Mouse (Mus musculus) kidney, embryonic 15.5 days (tissue): ENCODE data around the gene Nkapd1. TPM values are rescaled to one million over a fixed set of nuclear protein-coding genes. Genes with fewer than 3 reads are reported as not detected.
"Not testable (repeated sequence)": the region's sequence is repeated elsewhere in the genome, so short reads cannot be mapped to it uniquely, and the experiment has no call there.

ENCODE experiments used
- ATAC-seq: fragments of 200-750 bp; cut with Nextera tagmentation; replicated peaks from 2 replicates; pipeline ENCODE4 v1.8.0; 2017; ENCODE audit warnings: moderate TSS enrichment; ENCODE audit not compliant: low FRiP score
- H3K27ac ChIP-seq: fragments of 300-500 bp; sonication (generic); 2 replicates; pipeline ENCODE4 v1.5.1; 2015; ENCODE audit warnings: mild to moderate bottlenecking, inconsistent platforms
- H3K27me3 ChIP-seq: fragments of 300-500 bp; sonication (generic); 2 replicates; pipeline ENCODE4 v1.6.1; 2015; ENCODE audit warnings: inconsistent platforms
- H3K36me3 ChIP-seq: fragments of 300-500 bp; sonication (generic); 2 replicates; pipeline ENCODE4 v1.6.1; 2015; ENCODE audit warnings: inconsistent platforms
- H3K4me1 ChIP-seq: fragments of 300-500 bp; sonication (generic); 2 replicates; pipeline ENCODE4 v1.6.1; 2015; ENCODE audit warnings: inconsistent platforms
- H3K4me2 ChIP-seq: fragments of 300-500 bp; sonication (generic); 2 replicates; pipeline ENCODE4 v1.6.1; 2015; ENCODE audit warnings: moderate library complexity, mild to moderate bottlenecking, inconsistent platforms
- H3K4me3 ChIP-seq: fragments of 300-500 bp; sonication (generic); replicated peaks from 2 replicates; pipeline ENCODE4 v1.5.1; 2015; ENCODE audit warnings: mild to moderate bottlenecking, inconsistent platforms
- H3K9ac ChIP-seq: fragments of 300-500 bp; sonication (generic); 2 replicates; pipeline ENCODE4 v1.6.1; 2015; ENCODE audit warnings: mild to moderate bottlenecking, inconsistent platforms
- H3K9me3 ChIP-seq: fragments of 300-500 bp; sonication (generic); replicated peaks from 2 replicates; pipeline ENCODE4 v1.6.1; 2016; ENCODE audit warnings: inconsistent platforms
- WGBS: fragments of 180-500 bp; shearing (Covaris S2); methylation state at CpG from one replicate; pipeline ENCODE4 v1.1.7; 2015; ENCODE audit warnings: mixed read lengths; 5-methylcytosine and 5-hydroxymethylcytosine counted together
- polyA plus RNA-seq: library from polyadenylated mRNA; unstranded; fragments of >200 nt; fragmentation: Nextera tagmentation; extraction: Ambion mirVana; gene quantifications from 2 replicates; pipeline ENCODE4 v1.2.1, GENCODE M21; 2015

Nkapd1 gene
- polyA plus RNA-seq, 1 experiment from 2014 or later = 22.1 TPM

DNA sequence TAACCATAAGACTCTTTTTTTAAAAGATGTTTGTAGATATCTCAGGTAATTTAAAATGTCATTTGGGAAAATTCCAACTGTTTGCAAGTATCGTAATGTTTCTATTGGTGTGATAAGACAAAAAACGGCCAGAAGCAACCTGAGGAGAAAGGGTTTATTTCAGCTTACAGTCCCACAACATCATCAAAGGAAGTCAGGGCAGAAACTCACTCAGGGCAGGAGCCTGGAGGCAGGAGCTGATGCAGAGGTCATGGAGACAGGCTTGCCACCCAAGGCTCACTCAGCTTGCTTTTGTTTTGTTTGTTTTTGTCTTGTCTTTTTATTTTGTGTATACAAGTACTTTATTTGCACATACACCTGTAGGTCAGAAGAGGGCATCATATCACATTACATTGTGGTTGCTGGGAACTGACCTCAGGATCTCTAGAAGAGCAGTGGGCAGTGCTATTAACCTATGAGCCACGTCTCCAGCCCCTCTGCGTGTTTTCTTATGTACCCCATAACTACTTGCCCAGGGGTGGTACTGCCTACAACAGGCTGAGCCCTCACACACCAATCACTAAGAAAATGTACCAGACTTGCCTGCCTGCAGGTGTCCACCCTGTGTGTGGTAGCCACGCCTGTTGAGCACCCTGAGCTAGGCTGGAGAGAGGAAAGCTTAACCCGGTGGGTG, 14.9 kb upstream of the Nkapd1 start:
- Histone ChIP-seq H3K9ac (no peak overlapping the region), H3K27ac (no peak overlapping the region), H3K27me3 (no peaks in the 10 kb centered on the region), H3K36me3 (peaks cover 45% of the 10 kb centered on the region), H3K4me2 (no peak overlapping the region), H3K9me3 (no peaks in the 10 kb centered on the region), H3K4me1 (no peaks in the 10 kb centered on the region), H3K4me3 (no peak overlapping the region)
- WGBS = 88% methylated on average over 6 of the region's 6 CpGs
- ATAC-seq = no peak

DNA sequence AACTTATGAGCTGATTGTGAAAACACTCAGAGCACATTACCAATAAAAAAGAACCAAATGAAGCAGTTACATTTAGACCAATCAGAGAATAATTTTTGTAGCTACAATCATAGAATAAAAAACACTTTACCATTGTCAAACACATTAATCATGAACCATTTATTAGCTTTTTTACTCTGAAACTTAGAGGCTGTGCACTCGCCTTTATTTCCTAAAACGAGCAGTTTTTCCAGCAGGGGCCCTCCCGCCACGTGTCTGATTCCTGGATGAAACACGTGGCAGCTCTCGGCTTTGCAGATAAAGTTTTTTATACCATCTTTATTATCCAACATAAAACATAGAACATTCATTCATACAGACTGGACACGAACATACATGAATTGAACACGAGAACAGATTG, 13.6 kb upstream of the Nkapd1 start:
- peaks cover 35% of the 10 kb centered on the region for H3K36me3 ChIP-seq
- WGBS = 92% methylated on average over 6 of the region's 8 CpGs
- not testable (repeated sequence) for H3K27me3 ChIP-seq, ATAC-seq, H3K4me2 ChIP-seq, H3K27ac ChIP-seq, H3K9ac ChIP-seq, H3K4me3 ChIP-seq, H3K9me3 ChIP-seq, H3K4me1 ChIP-seq

DNA sequence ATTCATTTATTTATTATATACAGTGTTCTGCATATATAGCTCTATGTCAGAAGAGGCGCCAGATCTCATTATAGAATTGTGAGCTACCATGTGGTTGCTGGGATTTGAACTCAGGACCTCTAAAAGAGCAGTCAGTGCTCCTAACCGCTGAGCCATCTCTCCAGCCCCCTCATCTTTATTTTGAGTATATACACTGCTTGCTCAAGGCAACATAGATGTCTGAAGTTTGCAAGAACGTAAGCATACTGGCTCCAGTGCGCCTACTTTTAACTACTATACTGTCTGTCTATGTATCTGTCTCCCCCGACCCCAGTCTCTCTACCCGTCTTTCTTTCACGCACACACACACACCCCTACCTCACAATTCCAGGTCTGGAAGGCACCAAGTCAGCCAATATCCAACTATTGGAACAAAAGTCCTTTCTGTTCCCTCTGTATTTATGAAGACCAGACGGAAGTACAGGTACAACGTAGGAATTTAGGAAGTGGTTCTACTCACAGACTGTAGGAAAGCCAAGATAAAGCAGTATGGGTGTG, 598 bp upstream of the Nkapd1 start:
- ATAC-seq = no peak
- 0 out of 2 replicates have a peak overlapping the region, but pooled peaks have one; percentile 99 for H3K9ac ChIP-seq
- WGBS = 64% methylated on average over 9 of the region's 9 CpGs

DNA sequence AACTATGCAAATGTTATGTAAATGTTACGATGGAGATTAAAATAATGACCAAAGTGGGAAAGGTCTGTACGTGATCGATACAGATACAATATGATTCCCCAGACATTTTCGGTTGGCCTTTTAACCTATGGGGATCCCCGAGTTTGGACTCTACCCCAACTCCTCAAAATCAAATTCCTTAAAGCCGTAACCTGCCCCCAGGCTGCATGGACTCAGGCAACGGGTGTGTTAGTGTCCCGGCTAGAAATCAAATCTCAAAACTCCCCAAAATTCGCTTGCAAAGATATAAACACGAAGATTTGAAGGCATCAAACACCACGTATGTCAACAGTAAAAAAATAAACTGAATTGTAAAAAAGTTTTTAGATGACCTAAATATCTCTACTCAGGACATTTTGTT, 1.1 kb downstream of the Nkapd1 start:
- Histone ChIP-seq H3K4me3 (peak overlapping the region; percentile 99), H3K4me1 (peaks cover 12% of the 10 kb centered on the region), H3K27ac (peak overlapping the region; percentile 98), H3K4me2 (peak overlapping the region; percentile 60), H3K9ac (peak overlapping the region; percentile 99), H3K27me3 (no peaks in the 10 kb centered on the region), H3K36me3 (peaks cover 41% of the 10 kb centered on the region), H3K9me3 (no peaks in the 10 kb centered on the region)
- no peak for ATAC-seq
- WGBS = 34% methylated on average over 11 of the region's 11 CpGs

More for the DNA sequence above, 598 bp upstream of the Nkapd1 start:
- H3K27me3 ChIP-seq = no peaks in the 10 kb centered on the region
- H3K4me3 ChIP-seq = peak overlapping the region; percentile 99
- H3K4me1 ChIP-seq = peaks cover 12% of the 10 kb centered on the region
- peak overlapping the region; percentile 60 for H3K4me2 ChIP-seq
- H3K9me3 ChIP-seq = no peaks in the 10 kb centered on the region
- H3K27ac ChIP-seq = no peak overlapping the region
- peaks cover 25% of the 10 kb centered on the region for H3K36me3 ChIP-seq

DNA sequence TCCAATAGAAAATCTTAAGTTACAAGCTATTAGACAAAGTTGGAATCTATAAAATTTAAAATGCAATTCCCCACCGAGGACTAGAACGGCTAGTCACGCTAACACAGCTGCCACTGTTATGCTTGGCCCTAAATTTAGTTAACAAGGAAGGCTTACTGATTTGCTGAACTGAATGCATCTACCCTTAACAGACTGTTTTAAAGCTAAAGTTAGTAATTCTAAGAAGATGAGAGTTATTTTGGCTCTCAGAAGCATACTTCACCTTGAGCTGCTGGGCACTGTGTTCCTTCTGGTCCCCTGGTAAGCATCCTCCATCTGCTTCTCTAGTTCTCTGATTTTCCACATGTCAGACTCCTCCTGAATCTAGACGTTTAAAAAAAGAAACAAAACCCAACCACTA, 5.1 kb downstream of the Nkapd1 start:
- Histone ChIP-seq H3K4me2 (no peak overlapping the region), H3K27ac (no peak overlapping the region), H3K4me1 (peaks cover 8% of the 10 kb centered on the region), H3K9me3 (no peaks in the 10 kb centered on the region), H3K9ac (no peak overlapping the region), H3K4me3 (no peak overlapping the region), H3K36me3 (peaks cover 79% of the 10 kb centered on the region), H3K27me3 (no peaks in the 10 kb centered on the region)
- no peak for ATAC-seq
- 85% methylated on average over 4 of the region's 4 CpGs for WGBS

DNA sequence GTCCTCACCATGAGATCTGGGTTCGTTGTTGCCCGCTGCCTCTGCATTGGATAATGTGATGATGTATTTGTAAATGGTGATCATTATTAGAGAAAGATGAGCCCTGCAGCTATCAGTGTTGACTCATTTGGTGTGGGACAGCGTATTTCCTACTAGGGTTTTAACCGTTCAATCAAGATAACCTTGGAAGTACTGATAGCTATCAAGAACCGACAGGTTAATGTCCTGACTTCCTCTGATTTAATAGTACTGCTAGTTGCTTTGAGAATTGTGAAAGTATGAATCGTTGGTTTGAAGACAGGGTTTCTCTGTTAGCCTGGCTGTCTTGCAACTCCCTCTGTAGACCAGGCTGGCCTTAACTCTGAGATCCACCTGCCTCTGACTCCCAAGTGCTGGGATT, 12.9 kb downstream of the Nkapd1 start:
- Histone ChIP-seq H3K36me3 (peaks cover 56% of the 10 kb centered on the region), H3K27ac (peak overlapping the region; percentile 95), H3K9ac (peak overlapping the region; percentile 85), H3K4me1 (peaks cover 26% of the 10 kb centered on the region), H3K9me3 (no peaks in the 10 kb centered on the region), H3K4me2 (peak overlapping the region; percentile 79), H3K27me3 (no peaks in the 10 kb centered on the region), H3K4me3 (peak overlapping the region; percentile 76)
- 1% methylated on average over 6 of the region's 6 CpGs for WGBS
- ATAC-seq = no peak

DNA sequence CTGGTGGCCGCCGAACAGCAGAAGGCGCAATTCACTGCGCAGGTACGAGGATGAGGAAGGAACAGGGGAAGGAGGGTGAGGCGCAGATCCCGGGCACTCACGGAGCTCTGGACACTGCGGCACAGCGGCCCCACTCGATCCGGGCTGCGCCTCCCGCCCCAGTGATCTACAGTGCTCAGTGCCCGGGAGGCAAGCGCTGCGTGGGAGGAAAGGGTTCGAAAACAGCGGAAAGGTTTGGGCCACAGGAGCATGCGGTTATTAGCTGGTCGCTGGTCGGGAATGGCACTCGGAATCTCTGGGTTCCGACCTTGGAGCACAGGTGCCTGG, 13.3 kb downstream of the Nkapd1 start:
- H3K36me3 ChIP-seq = peaks cover 57% of the 10 kb centered on the region

DNA sequence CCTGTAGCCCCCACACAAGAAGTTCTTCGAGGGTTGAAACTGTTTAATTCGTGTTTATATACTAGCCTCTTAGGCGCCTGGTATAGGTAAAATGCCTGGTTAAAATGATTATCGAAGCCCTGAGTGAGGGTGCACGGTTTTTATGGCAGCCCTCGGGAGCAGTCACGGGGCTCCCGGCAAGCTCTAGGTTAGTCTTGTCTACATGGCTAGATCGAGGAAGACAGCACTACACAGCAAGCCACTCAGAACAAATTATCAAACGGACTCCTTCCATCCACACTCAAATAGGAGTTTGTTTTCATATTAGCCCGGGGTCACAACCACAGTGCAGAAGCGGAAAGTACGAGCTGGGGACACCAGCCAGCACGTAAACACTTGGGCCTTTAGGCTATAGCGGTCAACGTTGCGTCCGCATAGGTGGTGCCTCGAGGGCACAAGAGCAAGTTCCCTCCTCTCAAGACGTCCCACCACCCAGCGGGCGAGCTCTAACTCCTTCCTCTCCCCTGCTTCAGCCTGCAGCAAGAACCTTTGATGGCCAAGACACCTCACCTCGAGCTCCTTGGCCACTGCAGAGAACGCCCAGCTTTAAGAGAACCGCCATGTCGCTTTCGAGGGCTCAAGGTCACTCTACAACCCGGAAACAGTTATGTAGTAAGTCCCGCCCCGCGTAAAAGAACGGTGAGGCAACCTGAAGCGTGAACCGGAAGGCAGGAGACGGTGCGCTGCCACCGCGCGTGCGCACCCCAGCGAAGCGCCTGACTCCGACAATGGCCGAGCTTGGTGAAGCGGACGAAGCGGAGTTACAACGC, 13.9 kb downstream of the Nkapd1 start, which contains the start of the genes Sdhd and Timm8b:
TSS of gene Sdhd (minus strand) at position 624 of the 809 bp plus-strand sequence.
TSS of gene Timm8b (plus strand) at position 722 of the 809 bp plus-strand sequence.
- Histone ChIP-seq H3K27ac (peak within 1 kb of the TSS; percentile 95), H3K27me3 (no peaks in the 10 kb centered on the region), H3K9me3 (no peaks in the 10 kb centered on the region), H3K9ac (peak within 1 kb of the TSS; percentile 85), H3K4me2 (peak within 1 kb of the TSS; percentile 79), H3K36me3 (peaks cover 57% of the 10 kb centered on the region), H3K4me3 (peak within 1 kb of the TSS; percentile 76), H3K4me1 (peaks cover 26% of the 10 kb centered on the region)
- ATAC-seq = peak; percentile 98
- WGBS = under 1% methylated on average over 48 of the region's 48 CpGs

More for the DNA sequence above, 13.3 kb downstream of the Nkapd1 start:
- ATAC-seq = peak; percentile 88
- H3K27me3 ChIP-seq = no peaks in the 10 kb centered on the region
- H3K9me3 ChIP-seq = no peaks in the 10 kb centered on the region
- peak overlapping the region; percentile 95 for H3K27ac ChIP-seq
- H3K4me2 ChIP-seq = peak overlapping the region; percentile 79
- under 1% methylated on average over 24 of the region's 24 CpGs for WGBS
- peak overlapping the region; percentile 76 for H3K4me3 ChIP-seq
- H3K9ac ChIP-seq = peak overlapping the region; percentile 85
- H3K4me1 ChIP-seq = peaks cover 26% of the 10 kb centered on the region

DNA sequence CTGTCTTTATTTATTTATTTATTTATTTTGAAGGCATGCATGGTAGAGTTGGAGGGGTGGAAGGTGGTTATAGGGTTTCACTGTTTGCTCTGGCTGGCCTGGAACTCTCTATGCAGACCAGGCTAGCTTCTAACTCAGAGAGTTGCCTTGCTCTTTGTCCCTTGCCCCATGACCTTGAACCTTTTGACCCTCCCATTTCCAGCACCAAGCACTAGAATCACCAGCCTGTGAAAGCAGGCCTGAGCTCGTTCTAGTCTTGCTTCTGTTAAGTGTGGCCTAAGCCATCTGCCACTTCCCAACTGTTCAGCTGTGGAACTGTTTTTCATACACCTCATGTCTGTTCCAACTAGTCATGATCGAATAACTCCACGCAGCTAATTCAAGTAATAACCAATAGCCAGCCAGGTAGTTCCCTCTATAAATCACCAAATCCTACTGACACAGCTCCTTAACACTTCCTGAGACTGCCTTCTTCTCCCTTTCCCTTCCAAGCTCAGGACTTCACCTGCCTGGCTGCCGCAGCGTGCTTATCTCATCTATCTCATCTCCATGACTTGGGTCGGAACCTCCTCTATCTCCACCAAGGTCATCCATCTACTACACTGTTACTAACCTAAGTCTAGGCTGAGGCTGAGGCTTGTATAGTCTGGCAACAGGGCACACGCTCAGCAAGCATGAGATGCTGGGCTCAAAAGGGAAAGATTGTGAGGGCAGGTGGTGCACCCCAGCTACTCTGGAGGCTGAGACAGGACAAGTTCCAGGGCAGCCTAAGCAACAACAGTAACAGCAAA, 15.0 kb downstream of the Nkapd1 start:
- peak overlapping the region; percentile 76 for H3K4me3 ChIP-seq
- peaks cover 26% of the 10 kb centered on the region for H3K4me1 ChIP-seq
- no peaks in the 10 kb centered on the region for H3K27me3 ChIP-seq
- H3K27ac ChIP-seq = no peak overlapping the region
- ATAC-seq = no peak
- H3K36me3 ChIP-seq = peaks cover 57% of the 10 kb centered on the region
- peak overlapping the region; percentile 79 for H3K4me2 ChIP-seq
- WGBS = 80% methylated on average over 7 of the region's 7 CpGs
- H3K9ac ChIP-seq = peak overlapping the region; percentile 85; the same call in 1 of the 2 replicates
- no peaks in the 10 kb centered on the region for H3K9me3 ChIP-seq

DNA sequence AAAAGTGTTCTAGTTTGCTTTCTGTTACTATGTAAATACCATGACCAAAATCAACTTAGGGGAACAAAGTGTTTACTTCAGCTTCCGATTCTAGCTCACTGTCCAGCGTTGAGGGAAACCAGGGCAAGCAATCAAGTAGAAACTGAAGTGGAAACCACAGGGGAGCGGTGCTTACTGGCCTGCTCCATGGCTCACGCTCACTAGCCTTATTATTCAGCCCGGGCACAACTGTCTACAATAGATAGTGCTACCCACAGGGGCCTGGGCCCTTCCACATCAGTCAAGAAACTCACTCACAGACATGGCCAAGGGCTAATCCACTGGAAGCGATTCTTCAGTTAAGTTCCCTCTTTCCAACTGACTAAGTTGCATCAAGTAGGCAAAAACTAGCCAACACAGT, 15.7 kb downstream of the Nkapd1 start:
- peaks cover 58% of the 10 kb centered on the region for H3K36me3 ChIP-seq
- no peak for ATAC-seq
- no peak overlapping the region for H3K27ac ChIP-seq
- WGBS = 92% methylated on average over 6 of the region's 6 CpGs
- H3K4me2 ChIP-seq = peak overlapping the region; percentile 79; the same call in 1 of the 2 replicates
- H3K9ac ChIP-seq = no peak overlapping the region
- no peak overlapping the region for H3K4me3 ChIP-seq
- H3K4me1 ChIP-seq = peaks cover 26% of the 10 kb centered on the region
- H3K27me3 ChIP-seq = no peaks in the 10 kb centered on the region
- no peaks in the 10 kb centered on the region for H3K9me3 ChIP-seq

DNA sequence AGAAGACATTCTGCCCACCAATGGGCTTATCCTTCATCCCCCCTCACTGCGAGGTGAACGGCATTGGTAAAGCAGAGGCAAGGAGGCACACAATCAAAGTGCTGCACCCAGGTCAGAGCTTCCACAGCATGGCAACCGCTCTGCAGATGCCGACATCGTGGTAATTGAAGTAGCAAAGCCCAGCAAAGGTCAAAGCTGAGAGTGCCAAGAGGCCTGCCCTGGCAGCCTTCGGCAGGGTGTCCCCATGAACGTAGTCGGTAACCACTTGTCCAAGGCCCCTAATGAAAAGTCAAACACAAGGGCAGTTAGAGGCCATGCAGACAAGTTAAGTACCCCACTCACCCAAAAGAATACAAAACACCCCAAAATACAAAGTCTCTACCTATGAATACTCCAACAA, 20.3 kb downstream of the Nkapd1 start:
- WGBS = 90% methylated on average over 8 of the region's 8 CpGs
- H3K4me2 ChIP-seq = no peak overlapping the region
- H3K36me3 ChIP-seq = peaks cover 59% of the 10 kb centered on the region
- H3K27ac ChIP-seq = no peak overlapping the region
- H3K27me3 ChIP-seq = no peaks in the 10 kb centered on the region
- no peak for ATAC-seq
- no peak overlapping the region for H3K4me3 ChIP-seq
- peaks cover 9% of the 10 kb centered on the region for H3K4me1 ChIP-seq
- no peak overlapping the region for H3K9ac ChIP-seq
- no peaks in the 10 kb centered on the region for H3K9me3 ChIP-seq
